ENCODE assay signal across 8 mouse cellular contexts in genomic region chr1:135282536-135283286, GRCm38 (mm10). TPM values are rescaled to one million over a fixed set of nuclear protein-coding genes. Genes with fewer than 3 reads are reported as not detected.
DNase-seq lines count a peak whose midpoint lies in the region; ATAC-seq and TF ChIP-seq lines count a peak whose summit lies in the region.

No protein-coding gene starts in this region.

- no peak for TF ChIP-seq EP300 in lung, postnatal 0 days (IDR thresholded peaks at IDR 0.05)

- peak overlapping the region; percentile 93 for H3K27ac ChIP-seq in hindbrain, embryonic 14.5 days
- peak overlapping the region; percentile 95 for H3K27ac ChIP-seq in lung, postnatal 0 days (ENCODE audit: low read length)
- peak overlapping the region; percentile 92 for H3K27ac ChIP-seq in stomach, embryonic 14.5 days (ENCODE audit: low read length)

- peak overlapping the region; percentile 61 for H3K4me2 ChIP-seq in hindbrain, embryonic 14.5 days (replicated peaks)
- peak overlapping the region; percentile 93 for H3K4me2 ChIP-seq in lung, postnatal 0 days (replicated peaks; ENCODE audit: low read depth, low read length)
- H3K4me2 ChIP-seq in stomach, embryonic 14.5 days (replicated peaks; ENCODE audit: low read depth, low read length): peak overlapping the region; percentile 77

- ATAC-seq in hindbrain, embryonic 14.5 days (ENCODE audit: low FRiP score): no peak
- peak; percentile 37 for ATAC-seq in lung, postnatal 0 days
- ATAC-seq in stomach, embryonic 14.5 days (ENCODE audit: insufficient number of reproducible peaks, insufficient read depth, low FRiP score, low read depth): no peak

- peak overlapping the region; percentile 97 for H3K9ac ChIP-seq in hindbrain, embryonic 14.5 days
- peak overlapping the region; percentile 94 for H3K9ac ChIP-seq in lung, postnatal 0 days (replicated peaks; ENCODE audit: low read depth)
- H3K9ac ChIP-seq in stomach, embryonic 14.5 days (replicated peaks; ENCODE audit: low read depth, low read length): peak overlapping the region; percentile 87

- peak; percentile 15 to 48 for DNase-seq in spleen, postnatal 36 days (ENCODE audit: low spot score in 2 of 2)
- DNase-seq in spleen, adult 12 weeks (ENCODE audit: low spot score): no peak
- peak; percentile 78 for DNase-seq in fat pad, adult 2 months (ENCODE audit: extremely low read depth, low read depth, low spot score)
- DNase-seq in hindbrain, embryonic 14.5 days (ENCODE audit: low spot score): no peak
- DNase-seq in lung, postnatal 0 days (ENCODE audit: low spot score): peak; percentile 85
- no peak for DNase-seq in MN1 (ENCODE audit: low spot score)
- DNase-seq in ovary, adult 18-20 months (ENCODE audit: low spot score): no peak

- H3K36me3 ChIP-seq in hindbrain, embryonic 14.5 days (replicated peaks; ENCODE audit: control insufficient read depth, insufficient read depth): peaks cover 15% of the 10 kb centered on the region
- no peaks in the 10 kb centered on the region; the same call in 1 of the 2 replicates for H3K36me3 ChIP-seq in lung, postnatal 0 days (ENCODE audit: insufficient read depth, low read length)
- peaks cover 4% of the 10 kb centered on the region for H3K36me3 ChIP-seq in stomach, embryonic 14.5 days (ENCODE audit: control insufficient read depth, insufficient read depth, low read length)

- no peaks in the 10 kb centered on the region for H3K27me3 ChIP-seq in hindbrain, embryonic 14.5 days (ENCODE audit: control insufficient read depth, insufficient read depth, low read length)
- H3K27me3 ChIP-seq in lung, postnatal 0 days (replicated peaks; ENCODE audit: insufficient read depth, low read length): no peaks in the 10 kb centered on the region
- H3K27me3 ChIP-seq in stomach, embryonic 14.5 days (ENCODE audit: control insufficient read depth, insufficient read depth, low read length): no peaks in the 10 kb centered on the region

- WGBS in hindbrain, embryonic 14.5 days: 44% methylated on average over 13 of the region's 13 CpGs
- 10% methylated on average over 13 of the region's 13 CpGs for WGBS in lung, postnatal 0 days
- WGBS in stomach, embryonic 14.5 days: 34% methylated on average over 13 of the region's 13 CpGs

- no peak for TF ChIP-seq CTCF in lung, postnatal 0 days (IDR thresholded peaks at IDR 0.05)

- peak overlapping the region; percentile 86 for H3K4me3 ChIP-seq in hindbrain, embryonic 14.5 days (replicated peaks; ENCODE audit: low read length)
- peak overlapping the region; percentile 83 for H3K4me3 ChIP-seq in lung, postnatal 0 days (ENCODE audit: low read depth, low read length)
- H3K4me3 ChIP-seq in stomach, embryonic 14.5 days (ENCODE audit: low read depth, low read length): peak overlapping the region; percentile 83

- peaks cover 23% of the 10 kb centered on the region for H3K4me1 ChIP-seq in hindbrain, embryonic 14.5 days (replicated peaks; ENCODE audit: control insufficient read depth, insufficient read depth, low read length)
- no peaks in the 10 kb centered on the region for H3K4me1 ChIP-seq in lung, postnatal 0 days (ENCODE audit: insufficient read depth, low read depth, low read length)
- no peaks in the 10 kb centered on the region for H3K4me1 ChIP-seq in stomach, embryonic 14.5 days (ENCODE audit: control insufficient read depth, insufficient read depth, low read length)

- no peaks in the 10 kb centered on the region for H3K9me3 ChIP-seq in hindbrain, embryonic 14.5 days (ENCODE audit: control insufficient read depth, low read length)
- H3K9me3 ChIP-seq in lung, postnatal 0 days (ENCODE audit: low read length): no peaks in the 10 kb centered on the region
- no peaks in the 10 kb centered on the region for H3K9me3 ChIP-seq in stomach, embryonic 14.5 days (ENCODE audit: control insufficient read depth, low read depth, low read length)

RNA-seq across cellular contexts. Expression of gene Rnpep, which starts 1.2 kb away (rescaled TPM):
- 96.1 and 101 TPM in 2 replicates for polyA plus RNA-seq in hindbrain, embryonic 14.5 days (2014; fragmentation: Nextera tagmentation; extraction: Ambion mirVana)
- 50.2 and 67.5 TPM in 2 replicates for polyA plus RNA-seq in lung, postnatal 0 days (2015; fragmentation: Nextera tagmentation; extraction: Ambion mirVana)
- 124 and 128 TPM in 2 replicates for polyA plus RNA-seq in stomach, embryonic 14.5 days (2014; fragmentation: Nextera tagmentation; extraction: Ambion mirVana)

RNA-seq across cellular contexts. Expression of gene Elf3, which starts 24.3 kb away (rescaled TPM):
- polyA plus RNA-seq in hindbrain, embryonic 14.5 days (2014; fragmentation: Nextera tagmentation; extraction: Ambion mirVana): 0.09 and 0.14 TPM in 2 replicates
- 31.9 and 45.5 TPM in 2 replicates for polyA plus RNA-seq in lung, postnatal 0 days (2015; fragmentation: Nextera tagmentation; extraction: Ambion mirVana)
- 98.9 and 104 TPM in 2 replicates for polyA plus RNA-seq in stomach, embryonic 14.5 days (2014; fragmentation: Nextera tagmentation; extraction: Ambion mirVana)

RNA-seq across cellular contexts. Expression of gene Timm17a, which starts 30.9 kb away (rescaled TPM):
- polyA plus RNA-seq in hindbrain, embryonic 14.5 days (2014; fragmentation: Nextera tagmentation; extraction: Ambion mirVana): 172 and 176 TPM in 2 replicates
- 164 and 186 TPM in 2 replicates for polyA plus RNA-seq in lung, postnatal 0 days (2015; fragmentation: Nextera tagmentation; extraction: Ambion mirVana)
- 179 and 203 TPM in 2 replicates for polyA plus RNA-seq in stomach, embryonic 14.5 days (2014; fragmentation: Nextera tagmentation; extraction: Ambion mirVana)

RNA-seq across cellular contexts. Expression of gene Lmod1, which starts 41.9 kb away (rescaled TPM):
- 0.33 and 0.43 TPM in 2 replicates for polyA plus RNA-seq in hindbrain, embryonic 14.5 days (2014; fragmentation: Nextera tagmentation; extraction: Ambion mirVana)
- 2.6 and 2.8 TPM in 2 replicates for polyA plus RNA-seq in lung, postnatal 0 days (2015; fragmentation: Nextera tagmentation; extraction: Ambion mirVana)
- polyA plus RNA-seq in stomach, embryonic 14.5 days (2014; fragmentation: Nextera tagmentation; extraction: Ambion mirVana): 12.6 and 13.2 TPM in 2 replicates

Comparison
In these comparisons a context has a peak if more than half of its experiments do, and no peak if none do; other contexts are left out.
1. DNase-seq: peak in spleen, postnatal 36 days (2 of 2), fat pad, adult 2 months (single experiment) and lung, postnatal 0 days (single experiment); none in spleen, adult 12 weeks (single experiment), hindbrain, embryonic 14.5 days (single experiment), MN1 (single experiment) and ovary, adult 18-20 months (single experiment).
2. RNA of gene Elf3, which starts 24.3 kb away (polyA plus RNA-seq): 98.9 to 104 TPM in stomach, embryonic 14.5 days and 31.9 to 45.5 TPM in lung, postnatal 0 days; 0.09 to 0.14 TPM in hindbrain, embryonic 14.5 days; every median in the first group is over 10 times any median in the second.
3. Peak in every context shown above with its lines, with median percentiles within 50 percentile points of each other: H3K27ac ChIP-seq, H3K4me2 ChIP-seq, H3K4me3 ChIP-seq and H3K9ac ChIP-seq.